Mouse (Mus musculus): ENCODE measurements around the gene Mtf1. TPM values are rescaled to one million over a fixed set of nuclear protein-coding genes. Genes with fewer than 3 reads are reported as not detected.

Gene Mtf1
- total RNA-seq (2023): 35.5 to 42.3 TPM (median 40.0 TPM) in 4 replicates

DNA sequence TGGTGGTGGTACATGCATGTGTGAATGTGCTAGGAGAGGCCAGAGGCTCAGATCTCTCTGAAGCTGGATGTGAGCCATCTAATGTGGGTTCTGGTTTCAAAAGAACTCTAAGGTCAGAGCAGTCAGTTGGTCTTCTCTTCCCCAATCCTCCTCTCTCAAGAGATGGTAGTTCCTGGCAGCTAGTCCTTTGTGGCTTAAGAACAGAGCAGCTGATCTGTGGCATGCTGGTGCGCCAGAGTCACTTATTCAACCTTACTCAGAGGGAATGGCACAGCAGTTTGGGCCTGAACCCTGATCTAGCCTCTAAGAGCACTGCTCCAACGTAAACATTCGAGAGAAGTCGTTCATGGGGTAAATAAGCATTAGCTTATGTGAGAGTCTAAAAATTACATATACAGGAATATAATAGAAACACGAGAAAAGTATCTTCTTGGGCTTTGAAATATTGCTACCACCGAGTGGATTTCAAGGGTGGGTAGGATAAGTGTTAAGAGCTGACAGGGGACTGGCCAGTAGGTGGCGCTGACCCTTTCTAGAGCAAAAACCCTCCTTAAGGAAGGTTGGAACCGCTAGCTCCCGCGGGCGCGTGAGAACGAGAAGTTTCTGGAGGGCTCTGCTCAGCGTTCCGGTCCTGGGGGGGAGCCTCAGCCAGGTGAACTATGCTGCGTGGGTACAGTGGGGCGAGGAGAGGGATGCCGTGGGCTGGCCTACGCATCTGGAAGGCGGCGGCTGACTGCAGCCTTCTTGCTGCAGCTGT, at the start of gene Mtf1:
Gene Mtf1 (plus strand): TSS at position 553 of the 757 bp plus-strand sequence.

DNA sequence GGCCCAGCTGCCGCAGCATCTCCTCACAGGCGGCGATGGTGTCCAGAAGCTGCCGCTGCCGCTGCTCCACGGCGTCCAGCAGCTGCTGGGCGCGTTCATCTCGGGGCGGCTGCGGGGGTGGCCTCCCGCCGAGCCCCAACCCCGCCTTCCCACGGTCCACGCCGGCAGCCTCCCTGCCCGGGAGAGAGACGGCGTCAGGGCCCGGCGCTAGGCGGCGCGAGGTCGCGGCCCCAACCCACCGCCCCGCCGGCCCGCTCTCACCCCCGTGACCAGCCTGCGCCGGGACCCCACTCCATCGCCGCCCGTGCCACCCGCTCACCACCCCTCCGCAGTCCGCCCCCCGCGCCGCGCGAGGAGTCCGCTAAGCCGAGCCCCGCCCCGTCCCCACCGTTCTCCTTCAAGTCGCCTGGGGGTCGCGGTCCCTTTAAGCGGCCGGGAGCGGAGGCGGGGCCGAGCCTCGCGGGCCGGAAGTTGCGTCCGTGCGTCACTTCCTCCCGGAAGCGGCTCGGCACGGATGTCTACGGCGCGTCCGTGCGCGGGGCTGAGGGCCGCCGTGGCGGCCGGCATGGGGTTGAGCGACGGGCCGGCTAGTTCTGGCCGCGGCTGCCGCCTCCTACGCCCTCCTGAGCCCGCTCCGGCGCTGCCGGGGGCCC, 48.5 kb downstream of the Mtf1 start, which contains the start of gene Yrdc:
Gene Yrdc (plus strand): TSS at position 419 of the 653 bp plus-strand sequence.

DNA sequence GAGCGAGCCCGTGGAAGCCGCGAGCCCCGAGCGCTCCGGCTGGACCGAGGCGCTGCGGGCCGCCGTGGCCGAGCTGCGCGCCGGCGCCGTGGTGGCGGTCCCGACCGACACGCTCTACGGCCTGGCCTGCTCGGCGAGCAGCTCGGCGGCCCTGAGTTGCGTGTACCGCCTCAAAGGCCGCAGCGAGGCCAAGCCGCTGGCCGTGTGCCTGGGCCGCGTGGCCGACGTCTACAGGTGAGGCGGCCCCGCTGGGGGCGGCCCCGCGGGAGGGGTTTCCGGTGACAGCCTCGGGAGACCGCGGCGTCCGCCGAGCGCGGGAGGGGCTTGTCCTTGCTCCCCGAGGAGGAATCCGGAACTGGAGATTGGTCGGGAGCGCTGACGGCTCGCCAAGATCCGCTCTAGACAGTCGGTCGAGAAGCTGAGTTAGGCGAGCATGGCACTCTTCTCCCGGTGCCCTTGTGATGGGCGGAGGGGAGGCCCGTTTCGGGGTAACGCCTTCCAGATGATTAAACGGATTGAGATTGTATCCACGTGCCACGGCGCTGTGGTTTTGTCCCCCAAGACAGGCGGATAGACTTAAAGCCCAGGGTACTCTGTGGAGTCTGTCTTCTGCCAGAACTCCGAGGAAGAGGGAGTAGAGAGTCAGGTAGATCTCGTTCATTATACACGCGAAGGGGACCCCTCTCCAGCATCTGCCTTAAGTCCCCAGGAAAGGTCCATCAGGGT, 49.2 kb downstream of the Mtf1 start, which contains the start of gene 1110065P20Rik:
Gene 1110065P20Rik (minus strand): TSS at position 264 of the 726 bp plus-strand sequence.

DNA sequence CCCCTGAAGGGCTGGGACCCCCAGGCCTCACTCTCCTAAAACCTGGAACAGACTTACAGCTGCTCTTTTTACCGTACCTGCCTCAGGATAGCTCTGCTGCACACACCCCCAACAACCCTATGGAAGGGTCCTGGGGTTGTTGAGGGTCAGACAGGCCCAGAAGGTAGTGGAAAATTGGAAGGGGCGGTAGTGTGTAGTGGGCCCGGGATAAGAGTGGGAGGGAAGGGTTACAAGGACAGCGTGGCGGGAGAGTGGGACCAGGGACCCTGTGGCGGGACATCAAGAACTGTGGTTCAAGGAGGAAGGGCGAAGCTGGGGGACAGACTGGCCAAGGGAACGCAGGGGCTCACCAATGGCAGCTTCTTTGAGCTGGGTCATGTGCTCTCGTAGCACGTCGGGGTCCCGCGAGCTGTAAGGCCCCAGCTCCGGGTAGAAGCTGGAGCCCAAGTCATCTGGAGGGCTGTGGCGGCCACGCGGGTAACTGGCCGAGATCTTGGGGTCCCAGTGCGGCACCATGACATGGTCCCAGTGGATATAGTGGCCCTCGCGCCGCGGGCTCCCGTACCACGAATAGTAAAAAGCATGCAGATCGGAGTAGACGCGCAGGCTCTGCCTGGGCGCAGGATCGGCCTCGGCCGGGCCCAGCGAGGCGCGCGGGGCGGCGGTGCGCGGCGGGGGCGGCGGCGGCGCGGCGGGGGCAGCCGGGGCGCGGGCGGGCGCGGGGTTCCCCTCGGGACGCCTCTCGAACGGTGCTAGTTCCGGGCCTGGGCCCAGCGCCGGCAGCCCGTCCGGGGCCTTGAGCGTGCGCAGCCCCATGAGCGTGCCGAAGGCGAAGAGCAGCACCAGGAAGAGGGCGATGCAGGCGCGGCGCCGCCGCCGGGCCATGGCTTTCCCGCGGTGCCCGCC, 59.6 kb downstream of the Mtf1 start, which contains the start of gene Maneal:
Gene Maneal (minus strand): TSS at position 889 of the 906 bp plus-strand sequence.

DNA sequence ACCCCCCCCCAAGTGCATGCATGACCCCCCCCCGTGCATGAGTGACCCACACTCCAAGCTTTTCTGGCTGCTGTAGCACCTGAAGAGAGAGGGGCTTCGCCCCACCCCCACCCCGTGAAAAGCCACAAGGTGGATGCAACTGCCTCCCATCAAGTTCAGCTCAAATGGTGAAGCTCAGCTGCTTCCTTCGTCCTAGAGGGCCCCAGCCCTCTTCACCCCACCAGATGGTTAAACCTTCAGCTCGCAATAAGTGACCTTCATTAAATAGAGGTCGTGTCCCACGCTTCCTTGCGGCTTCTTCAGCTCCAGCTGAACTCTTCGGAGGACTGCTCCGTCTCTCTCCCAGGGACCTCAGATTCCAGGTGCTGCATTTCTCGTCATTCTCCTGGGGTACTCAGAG, 78.7 kb downstream of the Mtf1 start, which contains the start of gene Epha10:
Gene Epha10 (plus strand): TSS at position 301 of the 400 bp plus-strand sequence.

Other genes with a start within 250 kb of the Mtf1 start
- not detected in 4 replicates for gene 3100002H09Rik, start 191.3 kb upstream of the Mtf1 start, total RNA-seq (2023)
- not detected in 4 replicates for gene Pou3f1, start 145.3 kb upstream of the Mtf1 start, total RNA-seq (2023)
- gene Utp11, start 108.5 kb upstream of the Mtf1 start, total RNA-seq (2023): 19.1 to 21.9 TPM (median 21.0 TPM) in 4 replicates
- 11.4 to 13.3 TPM (median 12.5 TPM) in 4 replicates for gene Fhl3, start 101.4 kb upstream of the Mtf1 start, total RNA-seq (2023)
- 47.0 to 62.9 TPM (median 54.7 TPM) in 4 replicates for gene Sf3a3, start 87.3 kb upstream of the Mtf1 start, total RNA-seq (2023)
- 33.1 to 47.4 TPM (median 40.8 TPM) in 4 replicates for gene Inpp5b, start 60.3 kb upstream of the Mtf1 start, total RNA-seq (2023)
- 101 to 124 TPM (median 115 TPM) in 4 replicates for gene Yrdc, start 48.6 kb downstream of the Mtf1 start, total RNA-seq (2023)
- 9.6 to 14.4 TPM (median 12.3 TPM) in 4 replicates for gene 1110065P20Rik, start 49.1 kb downstream of the Mtf1 start, total RNA-seq (2023)
- 0.33 to 0.78 TPM (median 0.47 TPM) in 4 replicates for gene Maneal, start 60.1 kb downstream of the Mtf1 start, total RNA-seq (2023)
- not detected in 4 replicates for gene Epha10, start 78.8 kb downstream of the Mtf1 start, total RNA-seq (2023)
- 14.6 to 19.8 TPM (median 17.3 TPM) in 4 replicates for gene 9930104L06Rik, start 134.9 kb downstream of the Mtf1 start, total RNA-seq (2023)
- 2.8 to 3.5 TPM (median 3.0 TPM) in 4 replicates for gene Cdca8, start 137.2 kb downstream of the Mtf1 start, total RNA-seq (2023)
- not detected in 4 replicates for gene Rspo1, start 184.3 kb downstream of the Mtf1 start, total RNA-seq (2023)
- 88.6 to 102 TPM (median 99.5 TPM) in 4 replicates for gene Gnl2, start 214.5 kb downstream of the Mtf1 start, total RNA-seq (2023)